Mouse (Mus musculus) stomach, embryonic 14.5 days (tissue): ENCODE data around the gene C1qtnf1. TPM values are rescaled to one million over a fixed set of nuclear protein-coding genes. Genes with fewer than 3 reads are reported as not detected.
A peak's percentile ranks its signal among the peaks of the same experiment; 100 is the strongest.

Experiments used
- ATAC-seq: fragments of 200-750 bp; cut with Nextera tagmentation; 2 replicates; pipeline ENCODE4 v1.8.0; 2017; ENCODE audit warnings: low read depth, moderate TSS enrichment; ENCODE audit not compliant: insufficient number of reproducible peaks, insufficient read depth, low FRiP score
- H3K27ac ChIP-seq: fragments of 300-500 bp; sonication (generic); 2 replicates; pipeline ENCODE4 v1.5.1; 2014; ENCODE audit warnings: mild to moderate bottlenecking, low read length, moderate library complexity, mixed read lengths
- H3K27me3 ChIP-seq: fragments of 300-500 bp; sonication (generic); 2 replicates; pipeline ENCODE4 v1.6.1; 2014; ENCODE audit warnings: low read length, control low read depth, mixed read lengths; ENCODE audit not compliant: control insufficient read depth, insufficient read depth
- H3K36me3 ChIP-seq: fragments of 300-500 bp; sonication (generic); 2 replicates; pipeline ENCODE4 v1.6.1; 2014; ENCODE audit warnings: mild to moderate bottlenecking, control low read depth, low read length, moderate library complexity, mixed read lengths; ENCODE audit not compliant: control insufficient read depth, insufficient read depth
- H3K4me1 ChIP-seq: fragments of 300-500 bp; sonication (generic); 2 replicates; pipeline ENCODE4 v1.6.1; 2014; ENCODE audit warnings: low read length, control low read depth, mixed read lengths; ENCODE audit not compliant: control insufficient read depth, insufficient read depth
- H3K4me2 ChIP-seq: fragments of 300-500 bp; sonication (generic); replicated peaks from 2 replicates; pipeline ENCODE4 v1.6.1; 2014; ENCODE audit warnings: low read depth, low read length, control low read depth
- H3K4me3 ChIP-seq: fragments of 300-500 bp; sonication (generic); 2 replicates; pipeline ENCODE4 v1.5.1; 2014; ENCODE audit warnings: low read depth, low read length, control low read depth
- H3K9ac ChIP-seq: fragments of 300-500 bp; sonication (generic); replicated peaks from 2 replicates; pipeline ENCODE4 v1.6.1; 2014; ENCODE audit warnings: low read depth, mild to moderate bottlenecking, control low read depth, low read length, moderate library complexity, mixed read lengths
- H3K9me3 ChIP-seq: fragments of 300-500 bp; sonication (generic); 2 replicates; pipeline ENCODE4 v1.6.1; 2016; ENCODE audit warnings: low read depth, low read length, control low read depth; ENCODE audit not compliant: control insufficient read depth
- WGBS: fragments of 180-500 bp; shearing (Covaris S2); extraction: QIAGEN DNeasy Blood & Tissue Kit; methylation state at CpG from one replicate; pipeline ENCODE4 v1.1.7; 2014; 5-methylcytosine and 5-hydroxymethylcytosine counted together
- polyA plus RNA-seq: library from polyadenylated mRNA; unstranded; fragments of >200 nt; fragmentation: Nextera tagmentation; extraction: Ambion mirVana; gene quantifications from 2 replicates; pipeline ENCODE4 v1.2.1, GENCODE M21; 2014

Gene C1qtnf1
- polyA plus RNA-seq, 1 experiment from 2014 or later, result 7.0 TPM

- H3K4me3 ChIP-seq, result no peak overlapping the region
- no peaks in the 10 kb centered on the region for H3K27me3 ChIP-seq
- H3K4me1 ChIP-seq, result peaks cover 8% of the 10 kb centered on the region
- H3K36me3 ChIP-seq, result peaks cover 25% of the 10 kb centered on the region
- H3K4me2 ChIP-seq, result no peak overlapping the region
- 82% methylated on average over 6 of the region's 6 CpGs for WGBS
- ATAC-seq, result no peak
- no peak overlapping the region for H3K9ac ChIP-seq
- H3K9me3 ChIP-seq, result no peaks in the 10 kb centered on the region
- H3K27ac ChIP-seq, result no peak overlapping the region
Observed at GRCm38 (mm10) chr11:118415630-118416029, 12.4 kb upstream of the C1qtnf1 start.

GRCm38 (mm10) chr11:118416046-118416445, 12.0 kb upstream of the C1qtnf1 start:
- no peak overlapping the region for H3K4me2 ChIP-seq
- no peak overlapping the region for H3K4me3 ChIP-seq
- H3K27me3 ChIP-seq, result no peaks in the 10 kb centered on the region
- WGBS, result 72% methylated on average over 7 of the region's 7 CpGs
- no peak overlapping the region for H3K9ac ChIP-seq
- no peaks in the 10 kb centered on the region for H3K9me3 ChIP-seq
- peaks cover 21% of the 10 kb centered on the region for H3K36me3 ChIP-seq
- H3K4me1 ChIP-seq, result peaks cover 8% of the 10 kb centered on the region
- no peak overlapping the region for H3K27ac ChIP-seq
- no peak for ATAC-seq

GRCm38 (mm10) chr11:118417496-118417895, 10.5 kb upstream of the C1qtnf1 start:
- WGBS, result 92% methylated on average over 9 of the region's 9 CpGs
- Histone ChIP-seq H3K9me3 (no peaks in the 10 kb centered on the region), H3K4me1 (peaks cover 8% of the 10 kb centered on the region), H3K4me2 (peak overlapping the region; percentile 87), H3K4me3 (peak overlapping the region; percentile 82; the same call in 1 of the 2 replicates), H3K9ac (0 out of 2 replicates have a peak overlapping the region, but pooled peaks have one; percentile 91), H3K27ac (no peak overlapping the region), H3K36me3 (peaks cover 19% of the 10 kb centered on the region), H3K27me3 (no peaks in the 10 kb centered on the region)
- no peak for ATAC-seq

- 6% methylated on average over 12 of the region's 12 CpGs for WGBS
- Histone ChIP-seq H3K4me2 (peak overlapping the region; percentile 87), H3K27ac (peak overlapping the region; percentile 71; the same call in 1 of the 2 replicates), H3K9me3 (no peaks in the 10 kb centered on the region), H3K27me3 (no peaks in the 10 kb centered on the region), H3K9ac (peak overlapping the region; percentile 91), H3K4me3 (peak overlapping the region; percentile 82), H3K4me1 (peaks cover 8% of the 10 kb centered on the region), H3K36me3 (peaks cover 19% of the 10 kb centered on the region)
- peak; percentile 7; the same call in 1 of the 2 replicates for ATAC-seq
Observed at GRCm38 (mm10) chr11:118418442-118418833, 9.6 kb upstream of the C1qtnf1 start.

- Histone ChIP-seq H3K9ac (peak within 1 kb of the TSS; percentile 91), H3K27ac (peak within 1 kb of the TSS; percentile 71; the same call in 1 of the 2 replicates), H3K27me3 (no peaks in the 10 kb centered on the region), H3K4me3 (peak within 1 kb of the TSS; percentile 82), H3K36me3 (peaks cover 18% of the 10 kb centered on the region), H3K4me2 (peak within 1 kb of the TSS; percentile 87), H3K4me1 (peaks cover 14% of the 10 kb centered on the region), H3K9me3 (no peaks in the 10 kb centered on the region)
- peak; percentile 96 for ATAC-seq
- WGBS, result under 1% methylated on average over 46 of the region's 50 CpGs
Observed at GRCm38 (mm10) chr11:118418834-118419504, 9.0 kb upstream of the C1qtnf1 start, which contains the start of gene Cant1. Cant1 (minus strand) TSS chr11:118419086.

DNA sequence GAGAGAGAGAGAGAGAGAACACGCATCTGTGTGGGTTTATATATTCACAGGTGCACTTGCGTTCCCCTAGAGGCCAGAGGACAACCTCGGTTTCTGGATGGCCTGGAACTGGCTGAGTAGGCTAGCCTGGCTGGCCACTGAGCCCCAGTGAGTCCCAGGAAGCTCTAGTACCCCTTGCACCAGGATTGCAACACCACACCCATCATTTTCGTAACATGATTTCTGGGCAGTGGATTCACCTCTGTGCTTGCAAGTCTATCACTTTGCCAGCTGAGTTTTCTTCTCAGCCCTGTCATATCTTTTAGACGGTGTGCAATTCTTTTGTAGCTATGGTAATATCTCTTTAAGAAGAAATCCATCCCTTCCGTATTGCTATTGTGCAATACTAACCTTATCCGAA, 7.7 kb upstream of the C1qtnf1 start:
- Histone ChIP-seq H3K27ac (no peak overlapping the region), H3K4me3 (no peak overlapping the region), H3K27me3 (no peaks in the 10 kb centered on the region), H3K9ac (no peak overlapping the region), H3K4me1 (peaks cover 19% of the 10 kb centered on the region), H3K36me3 (peaks cover 8% of the 10 kb centered on the region), H3K9me3 (no peaks in the 10 kb centered on the region), H3K4me2 (no peak overlapping the region)
- ATAC-seq, result no peak
- WGBS, result 69% methylated on average over 7 of the region's 7 CpGs

DNA sequence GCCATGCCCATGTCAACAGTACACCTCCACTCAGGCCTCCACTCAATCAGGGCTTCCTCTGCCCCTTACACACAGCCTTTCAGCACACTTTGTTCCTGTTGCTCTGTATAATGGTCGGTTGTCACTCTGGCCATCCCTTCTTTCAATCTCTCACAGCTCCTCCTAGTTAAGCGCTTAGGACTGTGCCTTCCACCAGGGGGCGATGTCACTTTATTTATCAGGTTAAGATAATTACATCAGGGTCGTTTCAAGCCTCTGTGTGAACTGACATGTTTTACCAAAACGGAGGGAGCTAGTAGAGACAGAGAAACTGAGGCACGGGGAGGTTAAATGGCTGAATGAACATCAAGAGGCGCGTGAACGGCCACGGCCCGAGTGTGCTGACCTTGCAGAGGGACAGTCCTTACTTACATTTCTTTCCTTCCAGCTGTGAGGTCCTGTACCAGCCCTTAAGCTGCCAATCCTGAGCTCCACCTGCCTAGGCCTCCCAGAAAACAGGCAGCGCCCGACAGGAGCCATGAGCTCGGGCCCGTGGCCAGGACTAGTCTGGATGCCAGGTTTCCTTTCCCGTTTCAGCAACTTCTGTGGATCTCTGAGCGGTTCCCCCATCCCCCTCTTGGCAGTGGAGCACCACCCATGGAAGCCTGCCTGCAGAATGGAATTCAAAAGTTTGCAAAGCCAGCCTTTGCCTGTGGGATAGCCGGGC, 4.6 kb upstream of the C1qtnf1 start:
- no peak overlapping the region; the same call in 1 of the 2 replicates for H3K4me3 ChIP-seq
- 7% methylated on average over 18 of the region's 18 CpGs for WGBS
- peaks cover 18% of the 10 kb centered on the region for H3K4me1 ChIP-seq
- no peaks in the 10 kb centered on the region for H3K9me3 ChIP-seq
- H3K27ac ChIP-seq, result peak overlapping the region; percentile 41; the same call in 1 of the 2 replicates
- ATAC-seq, result no peak
- no peaks in the 10 kb centered on the region for H3K36me3 ChIP-seq
- peak overlapping the region; percentile 40 for H3K4me2 ChIP-seq
- H3K27me3 ChIP-seq, result no peaks in the 10 kb centered on the region
- no peak overlapping the region; the same call in 1 of the 2 replicates for H3K9ac ChIP-seq

DNA sequence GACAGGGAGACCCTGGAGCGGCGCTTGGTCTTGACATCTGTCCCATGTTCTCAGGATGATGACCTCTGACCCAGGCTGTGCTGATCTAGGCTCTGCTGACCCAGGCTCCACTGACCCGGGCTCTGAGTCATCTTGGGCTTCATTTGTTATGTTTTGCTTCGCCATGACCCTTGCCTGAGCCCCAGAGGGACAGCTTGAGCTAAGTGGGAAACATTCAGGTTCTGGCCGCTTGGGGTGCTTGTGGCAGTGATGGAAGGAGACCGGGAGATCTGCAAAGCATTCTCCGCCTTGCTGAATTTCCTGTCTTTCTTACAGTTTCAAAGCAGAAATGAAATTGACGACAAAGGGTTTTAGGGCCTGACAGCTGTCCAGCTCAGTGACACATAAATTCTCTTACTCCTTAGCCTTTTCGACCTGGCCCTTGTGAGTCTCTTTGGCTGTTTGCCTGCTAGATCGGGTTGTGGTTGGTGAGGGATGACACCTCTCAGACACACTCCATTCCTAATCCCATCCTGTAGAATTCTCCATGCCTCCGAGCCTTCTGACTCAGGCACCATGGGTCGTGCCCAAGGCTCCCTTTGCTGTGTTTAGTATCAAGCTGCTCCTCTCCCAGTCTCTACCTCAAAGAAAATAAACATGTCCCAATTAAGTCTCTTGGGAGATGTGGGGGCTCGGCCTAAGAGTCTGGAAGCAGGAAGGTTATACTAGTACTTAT, 3.2 kb upstream of the C1qtnf1 start:
- Histone ChIP-seq H3K9me3 (no peaks in the 10 kb centered on the region), H3K4me2 (no peak overlapping the region), H3K27ac (no peak overlapping the region), H3K36me3 (no peaks in the 10 kb centered on the region), H3K27me3 (no peaks in the 10 kb centered on the region), H3K4me3 (no peak overlapping the region), H3K9ac (no peak overlapping the region), H3K4me1 (peaks cover 27% of the 10 kb centered on the region)
- 42% methylated on average over 13 of the region's 13 CpGs for WGBS
- no peak for ATAC-seq
